ENCODE assay signal across 8 mouse cellular contexts in genomic region chr9:42471921-42472747, GRCm38 (mm10). TPM values are rescaled to one million over a fixed set of nuclear protein-coding genes. Genes with fewer than 3 reads are reported as not detected.
DNase-seq lines count a peak whose midpoint lies in the region; ATAC-seq and TF ChIP-seq lines count a peak whose summit lies in the region.

No protein-coding gene starts in this region.

- no peak overlapping the region for H3K27ac ChIP-seq in ES-Bruce4 (ENCODE audit: insufficient read depth, low read length)
- peak overlapping the region; percentile 70 for H3K27ac ChIP-seq in forebrain, embryonic 13.5 days
- H3K27ac ChIP-seq in liver, embryonic 15.5 days (replicated peaks) = peak overlapping the region; percentile 81
- H3K27ac ChIP-seq in neural tube, embryonic 11.5 days (ENCODE audit: low read depth, low read length) = no peak overlapping the region; the same call in 1 of the 2 replicates
- H3K27ac ChIP-seq in stomach, embryonic 16.5 days (ENCODE audit: low read length) = peak overlapping the region; percentile 68

- intact Hi-C loops in heart, postnatal 10 days (cut with DNase I) = no loop called here

- peak overlapping the region; percentile 74 for H3K4me3 ChIP-seq in ES-Bruce4 (ENCODE audit: low read depth, low read length)
- peak overlapping the region; percentile 98 for H3K4me3 ChIP-seq in forebrain, embryonic 13.5 days
- peak overlapping the region; percentile 80 for H3K4me3 ChIP-seq in liver, embryonic 15.5 days (replicated peaks)
- peak overlapping the region; percentile 74 for H3K4me3 ChIP-seq in neural tube, embryonic 11.5 days (ENCODE audit: low read depth, low read length)
- H3K4me3 ChIP-seq in stomach, embryonic 16.5 days (replicated peaks; ENCODE audit: low read length) = peak overlapping the region; percentile 92

- WGBS in forebrain, embryonic 13.5 days = 5% methylated on average over 48 of the region's 49 CpGs
- 8% methylated on average over 49 of the region's 49 CpGs for WGBS in liver, embryonic 15.5 days (ENCODE audit: insufficient replicate concordance)
- WGBS in neural tube, embryonic 11.5 days = 6% methylated on average over 49 of the region's 49 CpGs
- WGBS in stomach, embryonic 16.5 days = 6% methylated on average over 49 of the region's 49 CpGs

- H3K36me3 ChIP-seq in ES-Bruce4 (ENCODE audit: control insufficient read depth, insufficient read depth, low read length, poor library complexity, severe bottlenecking) = peaks cover 4% of the 10 kb centered on the region; the same call in 1 of the 2 replicates
- no peaks in the 10 kb centered on the region for H3K36me3 ChIP-seq in forebrain, embryonic 13.5 days (ENCODE audit: poor library complexity, severe bottlenecking)
- H3K36me3 ChIP-seq in liver, embryonic 15.5 days (replicated peaks) = no peaks in the 10 kb centered on the region
- no peaks in the 10 kb centered on the region for H3K36me3 ChIP-seq in neural tube, embryonic 11.5 days (ENCODE audit: control insufficient read depth, insufficient read depth, low read length)
- no peaks in the 10 kb centered on the region for H3K36me3 ChIP-seq in stomach, embryonic 16.5 days (ENCODE audit: control insufficient read depth, insufficient read depth, low read length)

- peak overlapping the region; percentile 84 for H3K9ac ChIP-seq in ES-Bruce4 (ENCODE audit: low read depth, poor library complexity, severe bottlenecking)
- peak overlapping the region; percentile 90 for H3K9ac ChIP-seq in forebrain, embryonic 13.5 days
- H3K9ac ChIP-seq in liver, embryonic 15.5 days = peak overlapping the region; percentile 77
- H3K9ac ChIP-seq in neural tube, embryonic 11.5 days (ENCODE audit: low read length) = peak overlapping the region; percentile 74
- peak overlapping the region; percentile 92 for H3K9ac ChIP-seq in stomach, embryonic 16.5 days (ENCODE audit: low read length)

- TF ChIP-seq EP300 in ES-Bruce4 (IDR thresholded peaks at IDR 0.05; ENCODE audit: insufficient read depth, low read depth, low read length) = peak; percentile 51; the same call in 1 of the 2 replicates

- TF ChIP-seq CTCF in ES-Bruce4 (IDR thresholded peaks at IDR 0.05; ENCODE audit: low read depth, low read length) = no peak

- no peak for TF ChIP-seq POLR2A in ES-Bruce4 (IDR thresholded peaks at IDR 0.05; ENCODE audit: insufficient read depth, low read length)

- ATAC-seq in cerebellum, adult (ENCODE audit: insufficient number of reproducible peaks, low FRiP score, low TSS enrichment) = peak; percentile 92
- peak; percentile 96 for ATAC-seq in forebrain, embryonic 13.5 days
- ATAC-seq in liver, embryonic 15.5 days (ENCODE audit: insufficient read depth) = peak; percentile 81
- peak; percentile 93 for ATAC-seq in neural tube, embryonic 11.5 days (ENCODE audit: insufficient read depth, low FRiP score, low TSS enrichment)
- peak; percentile 93 for ATAC-seq in stomach, embryonic 16.5 days (ENCODE audit: insufficient read depth, low FRiP score)

- peak; percentile 86 to 91 for DNase-seq in heart, postnatal 10 days
- DNase-seq in kidney, postnatal 4 days = peak; percentile 93 to 96
- DNase-seq in neural tube, embryonic 11.5 days (ENCODE audit: low spot score) = peak; percentile 94

- H3K27me3 ChIP-seq in ES-Bruce4 (ENCODE audit: control insufficient read depth, insufficient read depth, low read length, poor library complexity, severe bottlenecking) = no peaks in the 10 kb centered on the region
- H3K27me3 ChIP-seq in forebrain, embryonic 13.5 days = peaks cover 5% of the 10 kb centered on the region; the same call in 1 of the 2 replicates
- H3K27me3 ChIP-seq in liver, embryonic 15.5 days = no peaks in the 10 kb centered on the region
- no peaks in the 10 kb centered on the region for H3K27me3 ChIP-seq in neural tube, embryonic 11.5 days (ENCODE audit: control insufficient read depth, insufficient read depth, low read length)
- no peaks in the 10 kb centered on the region for H3K27me3 ChIP-seq in stomach, embryonic 16.5 days (ENCODE audit: control insufficient read depth, insufficient read depth, low read length)

- H3K9me3 ChIP-seq in ES-Bruce4 (replicated peaks; ENCODE audit: control insufficient read depth, insufficient read depth, low read length, poor library complexity, severe bottlenecking) = no peaks in the 10 kb centered on the region
- H3K9me3 ChIP-seq in forebrain, embryonic 13.5 days (replicated peaks) = no peaks in the 10 kb centered on the region
- no peaks in the 10 kb centered on the region for H3K9me3 ChIP-seq in liver, embryonic 15.5 days (replicated peaks)
- no peaks in the 10 kb centered on the region for H3K9me3 ChIP-seq in neural tube, embryonic 11.5 days (ENCODE audit: control insufficient read depth, low read length)
- no peaks in the 10 kb centered on the region for H3K9me3 ChIP-seq in stomach, embryonic 16.5 days (replicated peaks; ENCODE audit: control insufficient read depth, low read length)

- peak overlapping the region; percentile 90 for H3K4me2 ChIP-seq in forebrain, embryonic 13.5 days
- peak overlapping the region; percentile 88 for H3K4me2 ChIP-seq in liver, embryonic 15.5 days
- H3K4me2 ChIP-seq in neural tube, embryonic 11.5 days (ENCODE audit: low read depth) = peak overlapping the region; percentile 65
- H3K4me2 ChIP-seq in stomach, embryonic 16.5 days (ENCODE audit: low read depth, low read length) = peak overlapping the region; percentile 79

- H3K4me1 ChIP-seq in ES-Bruce4 (ENCODE audit: control insufficient read depth, insufficient read depth, low read length) = peaks cover 2% of the 10 kb centered on the region
- H3K4me1 ChIP-seq in forebrain, embryonic 13.5 days = peaks cover 28% of the 10 kb centered on the region
- peaks cover 45% of the 10 kb centered on the region for H3K4me1 ChIP-seq in liver, embryonic 15.5 days (replicated peaks)
- H3K4me1 ChIP-seq in neural tube, embryonic 11.5 days (ENCODE audit: control insufficient read depth, insufficient read depth, low read length) = peaks cover 9% of the 10 kb centered on the region; the same call in 1 of the 2 replicates
- H3K4me1 ChIP-seq in stomach, embryonic 16.5 days (ENCODE audit: control insufficient read depth, insufficient read depth, low read length) = peaks cover 23% of the 10 kb centered on the region

RNA-seq across cellular contexts. Expression of gene Tbcel, which starts 35.5 kb away (rescaled TPM):
- polyA plus RNA-seq in ES-Bruce4 (2011; ENCODE audit: insufficient read depth, insufficient read length, low read depth, missing spikeins) = 26.3 and 27.1 TPM in 2 replicates
- polyA plus RNA-seq in forebrain, embryonic 13.5 days (2015; fragmentation: Nextera tagmentation; extraction: Ambion mirVana) = 4.5 and 4.8 TPM in 2 replicates
- total RNA-seq in heart, postnatal 10 days (2021) = 10 to 100 TPM; 20.3 to 22.3 TPM
- polyA plus RNA-seq in liver, embryonic 15.5 days (2015; fragmentation: Nextera tagmentation; extraction: Ambion mirVana) = 11.0 and 11.9 TPM in 2 replicates
- 5.1 and 5.7 TPM in 2 replicates for polyA plus RNA-seq in neural tube, embryonic 11.5 days (2014; fragmentation: Nextera tagmentation; extraction: Ambion mirVana)
- polyA plus RNA-seq in stomach, embryonic 16.5 days (2015; fragmentation: Nextera tagmentation; extraction: Ambion mirVana) = 4.0 and 4.1 TPM in 2 replicates

Comparison
In these comparisons a context has a peak if more than half of its experiments do, and no peak if none do; other contexts are left out.
1. H3K27ac ChIP-seq: peak in forebrain, embryonic 13.5 days (single experiment), liver, embryonic 15.5 days (single experiment) and stomach, embryonic 16.5 days (single experiment); none in ES-Bruce4 (single experiment) and neural tube, embryonic 11.5 days (single experiment).
2. Peak in every context shown above with its lines, with median percentiles within 50 percentile points of each other: H3K4me3 ChIP-seq, H3K9ac ChIP-seq, ATAC-seq, H3K4me2 ChIP-seq and DNase-seq.